Mouse (Mus musculus) T-cell, adult 2 months (primary cell): ENCODE measurements around the gene Galntl5.
"Not testable (repeated sequence)": the region's sequence is repeated elsewhere in the genome, so short reads cannot be mapped to it uniquely, and the experiment has no call there.

Experiments
- DNase-seq: peaks from one replicate; pipeline ENCODE4 v3.0.0; 2022; ENCODE audit warnings: low spot score

The Galntl5 gene

GRCm38 (mm10) chr5:25211872-25212271, 30.6 kb downstream of the Galntl5 start:
- no peak for DNase-seq

GRCm38 (mm10) chr5:25213216-25213615, 32.0 kb downstream of the Galntl5 start:
- not testable (repeated sequence) for DNase-seq

GRCm38 (mm10) chr5:25215006-25215405, 33.7 kb downstream of the Galntl5 start:
- DNase-seq, result peak; percentile 7

GRCm38 (mm10) chr5:25221604-25222003, 40.3 kb downstream of the Galntl5 start, which contains the start of gene Galnt11:
Gene Galnt11 (plus strand): TSS chr5:25221904.
- DNase-seq, result no peak

GRCm38 (mm10) chr5:25222752-25223702, 41.8 kb downstream of the Galntl5 start, which contains the start of gene E130116L18Rik:
Gene E130116L18Rik (minus strand): TSS chr5:25223153.
- peak; percentile 96 for DNase-seq

GRCm38 (mm10) chr5:25224377-25224776, 43.1 kb downstream of the Galntl5 start:
- DNase-seq, result not testable (repeated sequence)

- DNase-seq, result no peak
Measured at GRCm38 (mm10) chr5:25243101-25243500, 61.8 kb downstream of the Galntl5 start.

- no peak for DNase-seq
Measured at GRCm38 (mm10) chr5:25245806-25246472, 64.7 kb downstream of the Galntl5 start.

GRCm38 (mm10) chr5:25246473-25246865, 65.2 kb downstream of the Galntl5 start:
- DNase-seq, result no peak

- DNase-seq, result no peak
Measured at GRCm38 (mm10) chr5:25247036-25247435, 65.8 kb downstream of the Galntl5 start.

GRCm38 (mm10) chr5:25252423-25252822, 71.2 kb downstream of the Galntl5 start:
- DNase-seq, result no peak

- no peak for DNase-seq
Measured at GRCm38 (mm10) chr5:25252825-25253544, 71.7 kb downstream of the Galntl5 start.

- DNase-seq, result no peak
Measured at GRCm38 (mm10) chr5:25254491-25254890, 73.2 kb downstream of the Galntl5 start.

GRCm38 (mm10) chr5:25256686-25257085, 75.4 kb downstream of the Galntl5 start:
- DNase-seq, result no peak

- no peak for DNase-seq
Measured at GRCm38 (mm10) chr5:25261452-25261851, 80.2 kb downstream of the Galntl5 start.

- DNase-seq, result no peak
Measured at GRCm38 (mm10) chr5:25262266-25262665, 81.0 kb downstream of the Galntl5 start.

- no peak for DNase-seq
Measured at GRCm38 (mm10) chr5:25268258-25268888, 87.1 kb downstream of the Galntl5 start.
